14 mouse cellular contexts compared by ENCODE assay signal in genomic region chr9:121187811-121188210, GRCm38 (mm10).
"Had no signal": no experiment of that assay in that cellular context is flagged by ENCODE, and none has a peak within 500 bp of the region (broad histone marks: within the 10 kb centered on the region; RNA-seq: fewer than 3 reads in every experiment).

No protein-coding gene starts in this region.

- H3K9ac ChIP-seq: lung, embryonic 14.5 days; neural tube, embryonic 13.5 days had no signal

- H3K9me3 ChIP-seq: limb, embryonic 10.5 days had no signal

- ATAC-seq: midbrain, embryonic 16.5 days had no signal

- H3K27ac ChIP-seq: layer of hippocampus, adult 2 months; limb, embryonic 10.5 days; midbrain, embryonic 10.5 days; neural tube, embryonic 13.5 days; stomach, postnatal 0 days had no signal

- H3K27me3 ChIP-seq: neural tube, embryonic 13.5 days had no signal

- H3K4me1 ChIP-seq: limb, embryonic 10.5 days; midbrain, embryonic 10.5 days; neural tube, embryonic 13.5 days had no signal

- DNase-seq: kidney, adult 18-20 months; kidney, postnatal 10 days; kidney, postnatal 4 days; lung, embryonic 14.5 days; lung, postnatal 10 days; lung, postnatal 4 days; retina, postnatal 1 day had no signal

- H3K4me2 ChIP-seq: liver, embryonic 11.5 days; lung, embryonic 14.5 days; neural tube, embryonic 13.5 days had no signal

- H3K4me3 ChIP-seq: layer of hippocampus, adult 2 months; limb, embryonic 10.5 days; midbrain, embryonic 10.5 days; neural tube, embryonic 13.5 days had no signal
